ENCODE assay signal across 22 mouse cellular contexts in genomic region chr12:91415112-91415511, GRCm38 (mm10). TPM values are rescaled to one million over a fixed set of nuclear protein-coding genes. Genes with fewer than 3 reads are reported as not detected.
DNase-seq lines count a peak whose midpoint lies in the region; ATAC-seq and TF ChIP-seq lines count a peak whose summit lies in the region.
"Had no signal": no experiment of that assay in that cellular context is flagged by ENCODE, and none has a peak within 500 bp of the region (broad histone marks: within the 10 kb centered on the region; RNA-seq: fewer than 3 reads in every experiment).

No protein-coding gene starts in this region.

- no peaks in the 10 kb centered on the region for H3K27me3 ChIP-seq in hindbrain, postnatal 0 days (ENCODE audit: insufficient read depth, low read length)
- peaks cover 11% of the 10 kb centered on the region for H3K27me3 ChIP-seq in hindbrain, embryonic 10.5 days (ENCODE audit: insufficient read depth, poor library complexity, severe bottlenecking)
- H3K27me3 ChIP-seq in midbrain, embryonic 11.5 days (ENCODE audit: control insufficient read depth, insufficient read depth, low read length) = no peaks in the 10 kb centered on the region
- no peaks in the 10 kb centered on the region for H3K27me3 ChIP-seq in midbrain, embryonic 15.5 days (replicated peaks)
- H3K27me3 ChIP-seq in MEL (ENCODE audit: control insufficient read depth in 1 of 2, insufficient read depth in 2 of 2, low read length in 2 of 2) = no peaks in the 10 kb centered on the region
- H3K27me3 ChIP-seq: limb, embryonic 15.5 days had no signal

- no peaks in the 10 kb centered on the region for H3K9me3 ChIP-seq in hindbrain, postnatal 0 days (ENCODE audit: low read length)
- no peaks in the 10 kb centered on the region for H3K9me3 ChIP-seq in hindbrain, embryonic 10.5 days
- no peaks in the 10 kb centered on the region for H3K9me3 ChIP-seq in midbrain, embryonic 11.5 days (ENCODE audit: control insufficient read depth, low read length)
- H3K9me3 ChIP-seq in midbrain, embryonic 15.5 days = no peaks in the 10 kb centered on the region
- no peaks in the 10 kb centered on the region for H3K9me3 ChIP-seq in MEL (replicated peaks; ENCODE audit: insufficient read depth, low read length)
- H3K9me3 ChIP-seq: hindbrain, embryonic 15.5 days; limb, embryonic 15.5 days; midbrain, embryonic 10.5 days; neural tube, embryonic 13.5 days had no signal

- H3K36me3 ChIP-seq in hindbrain, postnatal 0 days (ENCODE audit: insufficient read depth, low read length) = no peaks in the 10 kb centered on the region
- H3K36me3 ChIP-seq in hindbrain, embryonic 10.5 days = no peaks in the 10 kb centered on the region
- no peaks in the 10 kb centered on the region for H3K36me3 ChIP-seq in midbrain, embryonic 11.5 days (ENCODE audit: control insufficient read depth, insufficient read depth, low read length)
- H3K36me3 ChIP-seq in midbrain, embryonic 15.5 days (replicated peaks) = no peaks in the 10 kb centered on the region
- no peaks in the 10 kb centered on the region; a peak in 1 of 4 replicates for H3K36me3 ChIP-seq in MEL (ENCODE audit: control insufficient read depth in 1 of 2, insufficient read depth in 2 of 2, low read length in 2 of 2)
- H3K36me3 ChIP-seq: hindbrain, embryonic 15.5 days; limb, embryonic 15.5 days; midbrain, embryonic 10.5 days; neural tube, embryonic 13.5 days had no signal

- no peak for TF ChIP-seq POLR2A in MEL (IDR thresholded peaks at IDR 0.05; ENCODE audit: control insufficient read depth in 1 of 2, insufficient read depth in 1 of 2, low read depth in 1 of 2, low read length in 2 of 2, poor library complexity in 1 of 2)

- DNase-seq in hindbrain, postnatal 0 days (ENCODE audit: low spot score) = no peak
- no peak for DNase-seq in hindbrain, embryonic 10.5 days (ENCODE audit: low spot score)
- DNase-seq in midbrain, embryonic 11.5 days (ENCODE audit: low spot score, missing footprints) = peak; percentile 79
- DNase-seq in MEL (ENCODE audit: low read depth, low spot score) = peak; percentile 21
- no peak for DNase-seq in c-Kit-positive CD71-positive TER-119-positive erythroid progenitor cells, embryonic 14.5 days (ENCODE audit: low spot score)
- DNase-seq: adrenal gland, adult 2 months; cerebellum, adult 9-10 months; heart, postnatal 14 days; kidney, adult 11 months; kidney, postnatal 14 days; lung, postnatal 4 days; right cerebral cortex, adult 18-20 months; thymus, postnatal 36 days had no signal

- no peak overlapping the region for H3K27ac ChIP-seq in hindbrain, postnatal 0 days
- no peak overlapping the region for H3K27ac ChIP-seq in hindbrain, embryonic 10.5 days
- H3K27ac ChIP-seq in midbrain, embryonic 11.5 days (ENCODE audit: low read depth, low read length) = no peak overlapping the region
- H3K27ac ChIP-seq in midbrain, embryonic 15.5 days = no peak overlapping the region
- no peak overlapping the region for H3K27ac ChIP-seq in MEL (ENCODE audit: control insufficient read depth, low read depth, low read length)
- H3K27ac ChIP-seq: hindbrain, embryonic 15.5 days; limb, embryonic 15.5 days; midbrain, embryonic 10.5 days; neural tube, embryonic 13.5 days had no signal

- H3K9ac ChIP-seq in hindbrain, postnatal 0 days (replicated peaks; ENCODE audit: low read length) = no peak overlapping the region
- no peak overlapping the region for H3K9ac ChIP-seq in midbrain, embryonic 11.5 days (ENCODE audit: low read length)
- no peak overlapping the region for H3K9ac ChIP-seq in midbrain, embryonic 15.5 days
- no peak overlapping the region for H3K9ac ChIP-seq in MEL (ENCODE audit: control insufficient read depth, low read depth, low read length, poor library complexity, severe bottlenecking)
- H3K9ac ChIP-seq: hindbrain, embryonic 15.5 days; limb, embryonic 15.5 days; neural tube, embryonic 13.5 days had no signal

- H3K4me2 ChIP-seq in hindbrain, postnatal 0 days (ENCODE audit: low read depth, low read length) = no peak overlapping the region
- H3K4me2 ChIP-seq in midbrain, embryonic 11.5 days = no peak overlapping the region
- H3K4me2 ChIP-seq in midbrain, embryonic 15.5 days = no peak overlapping the region
- H3K4me2 ChIP-seq: heart, embryonic 11.5 days; hindbrain, embryonic 15.5 days; limb, embryonic 15.5 days; neural tube, embryonic 13.5 days had no signal

- peaks cover 13% of the 10 kb centered on the region; the same call in 1 of the 2 replicates for H3K4me1 ChIP-seq in hindbrain, postnatal 0 days (ENCODE audit: insufficient read depth, low read length)
- peaks cover 15% of the 10 kb centered on the region for H3K4me1 ChIP-seq in hindbrain, embryonic 10.5 days (replicated peaks)
- H3K4me1 ChIP-seq in midbrain, embryonic 11.5 days (ENCODE audit: control insufficient read depth, insufficient read depth, low read length) = no peaks in the 10 kb centered on the region
- H3K4me1 ChIP-seq in midbrain, embryonic 15.5 days = peaks cover 12% of the 10 kb centered on the region
- H3K4me1 ChIP-seq in MEL (ENCODE audit: control insufficient read depth in 1 of 2, insufficient read depth in 2 of 2, low read length in 2 of 2) = peaks cover 0 to 4% of the 10 kb centered on the region in 2 experiments; a peak in 1 of 4 replicates
- H3K4me1 ChIP-seq: limb, embryonic 15.5 days had no signal

- ATAC-seq in hindbrain, postnatal 0 days = no peak
- ATAC-seq in midbrain, embryonic 11.5 days (ENCODE audit: low FRiP score) = no peak
- ATAC-seq in midbrain, embryonic 15.5 days (replicated peaks) = no peak
- no peak for ATAC-seq in erythroid progenitor cell, adult 5-6 weeks (replicated peaks; ENCODE audit: low FRiP score, poor library complexity, severe bottlenecking)
- ATAC-seq: forebrain, embryonic 14.5 days had no signal

- H3K79me2 ChIP-seq in MEL (ENCODE audit: control insufficient read depth, insufficient read depth, low read length, poor library complexity) = no peaks in the 10 kb centered on the region

- TF ChIP-seq RAD21 in MEL (IDR thresholded peaks at IDR 0.05; ENCODE audit: low read depth, low read length) = peak; percentile 21

- no peak for TF ChIP-seq EP300 in MEL (IDR thresholded peaks at IDR 0.05; ENCODE audit: low read depth in 1 of 2, low read length in 2 of 2)

- no peak overlapping the region for H3K4me3 ChIP-seq in hindbrain, postnatal 0 days (ENCODE audit: low read length)
- H3K4me3 ChIP-seq in hindbrain, embryonic 10.5 days = no peak overlapping the region
- H3K4me3 ChIP-seq in midbrain, embryonic 11.5 days (ENCODE audit: low read depth, low read length) = no peak overlapping the region
- no peak overlapping the region for H3K4me3 ChIP-seq in midbrain, embryonic 15.5 days
- no peak overlapping the region for H3K4me3 ChIP-seq in MEL (ENCODE audit: control insufficient read depth in 1 of 2, insufficient read depth in 1 of 2, low read depth in 2 of 2, low read length in 2 of 2)
- H3K4me3 ChIP-seq: hindbrain, embryonic 15.5 days; limb, embryonic 15.5 days; midbrain, embryonic 10.5 days; neural tube, embryonic 13.5 days had no signal

- 63% methylated on average over 6 of the region's 6 CpGs for WGBS in hindbrain, postnatal 0 days
- WGBS in hindbrain, embryonic 10.5 days = 81% methylated on average over 6 of the region's 6 CpGs
- 78% methylated on average over 6 of the region's 6 CpGs for WGBS in midbrain, embryonic 11.5 days
- 77% methylated on average over 6 of the region's 6 CpGs for WGBS in midbrain, embryonic 15.5 days

- peak; percentile 37; the same call in 1 of the 2 replicates for TF ChIP-seq CTCF in hindbrain, postnatal 0 days (IDR thresholded peaks at IDR 0.05; ENCODE audit: low read depth)
- TF ChIP-seq CTCF in MEL (IDR thresholded peaks at IDR 0.05 in 2 of 3, conservative IDR thresholded peaks at IDR 0.05 in 1 of 3; ENCODE audit: control insufficient read depth in 1 of 3, insufficient read depth in 1 of 3, low read depth in 2 of 3, low read length in 3 of 3, poor library complexity in 1 of 3, severe bottlenecking in 1 of 3) = peak; percentile 11 to 44 (median 13); a peak in 2 of 6 replicates

TF ChIP-seq in MEL, 35 proteins besides CTCF, POLR2A, EP300 and RAD21 (continues in another document):
- TF ChIP-seq SMC3 (IDR thresholded peaks at IDR 0.05; ENCODE audit: low read depth, low read length) (peak; percentile 51), MXI1 (IDR thresholded peaks at IDR 0.05; ENCODE audit: low read depth, low read length) (no peak), MAX (IDR thresholded peaks at IDR 0.05; ENCODE audit: low read length) (no peak), MYC (IDR thresholded peaks at IDR 0.05; ENCODE audit: low read depth, low read length) (no peak), E2F4 (IDR thresholded peaks at IDR 0.05; ENCODE audit: borderline replicate concordance, low read depth, low read length) (no peak), ZC3H11A (IDR thresholded peaks at IDR 0.05; ENCODE audit: low read depth, low read length) (0 out of 2 replicates have a peak, but pooled peaks have one; percentile 2), JUND (IDR thresholded peaks at IDR 0.05; ENCODE audit: low read depth, low read length) (no peak)

RNA-seq across cellular contexts. Expression of gene Tshr, which starts 30.7 kb away (rescaled TPM):
- total RNA-seq in hindbrain, postnatal 0 days (2014; rRNA removed) = 0.78 and 0.79 TPM in 2 replicates
- polyA plus RNA-seq in hindbrain, postnatal 0 days (2015; fragmentation: Nextera tagmentation; extraction: Ambion mirVana) = 0.59 and 0.63 TPM in 2 replicates
- 0.27 TPM in 1 of 2 replicates, not detected in the other for polyA plus RNA-seq in hindbrain, embryonic 10.5 days (2016; fragmentation: Nextera tagmentation; extraction: Ambion mirVana)
- 0.12 and 0.31 TPM in 2 replicates for polyA plus RNA-seq in midbrain, embryonic 11.5 days (2014; fragmentation: Nextera tagmentation; extraction: Ambion mirVana)
- polyA plus RNA-seq in midbrain, embryonic 15.5 days (2015; fragmentation: Nextera tagmentation; extraction: Ambion mirVana) = 0.18 and 0.23 TPM in 2 replicates
- not detected in 2 replicates for total RNA-seq in MEL (2012; rRNA removed)
- polyA plus RNA-seq in MEL (2012; ENCODE audit: insufficient read depth in 1 of 2, insufficient read length in 2 of 2, low read depth in 1 of 2, low replicate concordance in 2 of 2, missing spikeins in 1 of 2) = not detected
- 1.1 TPM in 1 of 2 replicates, not detected in the other for total RNA-seq in erythroid progenitor cell, adult 5-6 weeks (2015; ENCODE audit: low replicate concordance)
- total RNA-seq in erythroid progenitor cell, adult 5-6 weeks (2017; ENCODE audit: low replicate concordance) = not detected in 2 replicates
- polyA plus RNA-seq: C2C12 had no signal

RNA-seq across cellular contexts. Expression of gene Cep128, which starts 30.9 kb away (rescaled TPM):
- 4.3 and 4.4 TPM in 2 replicates for total RNA-seq in hindbrain, postnatal 0 days (2014; rRNA removed)
- polyA plus RNA-seq in hindbrain, postnatal 0 days (2015; fragmentation: Nextera tagmentation; extraction: Ambion mirVana) = 3.0 and 3.8 TPM in 2 replicates
- polyA plus RNA-seq in hindbrain, embryonic 10.5 days (2016; fragmentation: Nextera tagmentation; extraction: Ambion mirVana) = 9.0 and 10.4 TPM in 2 replicates
- 9.5 and 11.0 TPM in 2 replicates for polyA plus RNA-seq in midbrain, embryonic 11.5 days (2014; fragmentation: Nextera tagmentation; extraction: Ambion mirVana)
- polyA plus RNA-seq in midbrain, embryonic 15.5 days (2015; fragmentation: Nextera tagmentation; extraction: Ambion mirVana) = 3.9 and 4.0 TPM in 2 replicates
- total RNA-seq in MEL (2012; rRNA removed) = 11.6 and 12.7 TPM in 2 replicates
- 10 to 100 TPM; 23.3 to 40.1 TPM for polyA plus RNA-seq in MEL (2012; ENCODE audit: insufficient read depth in 1 of 2, insufficient read length in 2 of 2, low read depth in 1 of 2, low replicate concordance in 2 of 2, missing spikeins in 1 of 2)
- 98.5 and 105 TPM in 2 replicates for total RNA-seq in erythroid progenitor cell, adult 5-6 weeks (2015; ENCODE audit: low replicate concordance)
- total RNA-seq in erythroid progenitor cell, adult 5-6 weeks (2017; ENCODE audit: low replicate concordance) = 132 and 168 TPM in 2 replicates

Comparison
In these comparisons a context has a peak if more than half of its experiments do, and no peak if none do; other contexts are left out.
1. DNase-seq: peak in midbrain, embryonic 11.5 days (single experiment) and MEL (single experiment); none in hindbrain, postnatal 0 days (single experiment), hindbrain, embryonic 10.5 days (single experiment) and c-Kit-positive CD71-positive TER-119-positive erythroid progenitor cells, embryonic 14.5 days (single experiment).